Mouse (Mus musculus): ENCODE results near the gene Bag1. TPM values are rescaled to one million over a fixed set of nuclear protein-coding genes. Genes with fewer than 3 reads are reported as not detected.
A peak's percentile ranks its signal among the peaks of the same experiment; 100 is the strongest.

Bag1 gene
- polyA plus RNA-seq, 1 experiment from 2014 or later: 217 TPM

- WGBS (ENCODE audit: insufficient replicate concordance): 69% methylated on average over 4 of the region's 4 CpGs
- H3K4me1 ChIP-seq (ENCODE audit: control insufficient read depth, insufficient read depth, low read length): no peaks in the 10 kb centered on the region
- H3K4me2 ChIP-seq: no peak overlapping the region
- H3K27me3 ChIP-seq (ENCODE audit: control insufficient read depth, insufficient read depth, low read length): no peaks in the 10 kb centered on the region
- H3K4me3 ChIP-seq (ENCODE audit: low read depth, low read length): no peak overlapping the region
- no peak overlapping the region for H3K9ac ChIP-seq (ENCODE audit: low read depth, low read length)
- H3K27ac ChIP-seq (ENCODE audit: low read depth, low read length): no peak overlapping the region
- no peaks in the 10 kb centered on the region for H3K9me3 ChIP-seq (replicated peaks; ENCODE audit: control insufficient read depth, low read length)
- no peak for ATAC-seq (replicated peaks; ENCODE audit: insufficient number of reproducible peaks, low FRiP score, low TSS enrichment)
- H3K36me3 ChIP-seq (ENCODE audit: control insufficient read depth, insufficient read depth, low read length): no peaks in the 10 kb centered on the region
These were observed 58.1 kb downstream of the Bag1 start for GRCm38 (mm10) chr4:40889983-40890382.

- Histone ChIP-seq H3K9me3 (replicated peaks; ENCODE audit: control insufficient read depth, low read length) (no peaks in the 10 kb centered on the region), H3K9ac (ENCODE audit: low read depth, low read length) (no peak overlapping the region), H3K27ac (ENCODE audit: low read depth, low read length) (no peak overlapping the region), H3K4me2 (no peak overlapping the region), H3K36me3 (ENCODE audit: control insufficient read depth, insufficient read depth, low read length) (no peaks in the 10 kb centered on the region), H3K4me1 (ENCODE audit: control insufficient read depth, insufficient read depth, low read length) (no peaks in the 10 kb centered on the region), H3K27me3 (ENCODE audit: control insufficient read depth, insufficient read depth, low read length) (no peaks in the 10 kb centered on the region), H3K4me3 (ENCODE audit: low read depth, low read length) (no peak overlapping the region)
- no peak for ATAC-seq (replicated peaks; ENCODE audit: insufficient number of reproducible peaks, low FRiP score, low TSS enrichment)
- 28% methylated on average over 3 of the region's 3 CpGs for WGBS (ENCODE audit: insufficient replicate concordance)
These were observed 58.8 kb downstream of the Bag1 start for GRCm38 (mm10) chr4:40889252-40889651.

- Histone ChIP-seq H3K36me3 (ENCODE audit: control insufficient read depth, insufficient read depth, low read length) (no peaks in the 10 kb centered on the region), H3K9me3 (replicated peaks; ENCODE audit: control insufficient read depth, low read length) (no peaks in the 10 kb centered on the region), H3K27me3 (ENCODE audit: control insufficient read depth, insufficient read depth, low read length) (no peaks in the 10 kb centered on the region), H3K9ac (ENCODE audit: low read depth, low read length) (no peak overlapping the region), H3K4me2 (no peak overlapping the region), H3K4me3 (ENCODE audit: low read depth, low read length) (no peak overlapping the region), H3K4me1 (ENCODE audit: control insufficient read depth, insufficient read depth, low read length) (no peaks in the 10 kb centered on the region), H3K27ac (ENCODE audit: low read depth, low read length) (no peak overlapping the region)
- ATAC-seq (replicated peaks; ENCODE audit: insufficient number of reproducible peaks, low FRiP score, low TSS enrichment): no peak
- WGBS (ENCODE audit: insufficient replicate concordance): 74% methylated on average over 11 of the region's 11 CpGs
These were observed 59.3 kb downstream of the Bag1 start for GRCm38 (mm10) chr4:40888839-40889238.

Small RNAs within 50 kb of the gene (microRNA-seq; reads per million reads assigned to microRNA genes)
- gene Mir3094 (ENCODE audit: borderline number of aligned reads): 1.7 reads per million, percentile 21 among the genes with 10 or more reads in this experiment

Other genes with a start within 250 kb of the Bag1 start
- 26.4 and 28.0 TPM in 2 replicates for gene Aptx, start 245.1 kb downstream of the Bag1 start, polyA plus RNA-seq (2014; fragmentation: Nextera tagmentation; extraction: Ambion mirVana)
- 317 and 358 TPM in 2 replicates for gene Dnaja1, start 226.1 kb downstream of the Bag1 start, polyA plus RNA-seq (2014; fragmentation: Nextera tagmentation; extraction: Ambion mirVana)
- 105 and 123 TPM in 2 replicates for gene Smu1, start 190.4 kb downstream of the Bag1 start, polyA plus RNA-seq (2014; fragmentation: Nextera tagmentation; extraction: Ambion mirVana)
- gene B4galt1, start 94.3 kb downstream of the Bag1 start, polyA plus RNA-seq (2014; fragmentation: Nextera tagmentation; extraction: Ambion mirVana): 43.9 and 50.2 TPM in 2 replicates
- 5.9 and 7.9 TPM in 2 replicates for gene Spink4, start 28.2 kb downstream of the Bag1 start, polyA plus RNA-seq (2014; fragmentation: Nextera tagmentation; extraction: Ambion mirVana)
- 78.2 and 90.4 TPM in 2 replicates for gene Chmp5, start 113 bp upstream of the Bag1 start, polyA plus RNA-seq (2014; fragmentation: Nextera tagmentation; extraction: Ambion mirVana)
- 67.7 and 68.3 TPM in 2 replicates for gene Nfx1, start 22.6 kb upstream of the Bag1 start, polyA plus RNA-seq (2014; fragmentation: Nextera tagmentation; extraction: Ambion mirVana)
- gene Aqp7, start 99.8 kb upstream of the Bag1 start, polyA plus RNA-seq (2014; fragmentation: Nextera tagmentation; extraction: Ambion mirVana): 0.14 and 0.20 TPM in 2 replicates
- gene Aqp3, start 149.9 kb upstream of the Bag1 start, polyA plus RNA-seq (2014; fragmentation: Nextera tagmentation; extraction: Ambion mirVana): 3.7 and 7.3 TPM in 2 replicates
- gene Nol6, start 176.2 kb upstream of the Bag1 start, polyA plus RNA-seq (2014; fragmentation: Nextera tagmentation; extraction: Ambion mirVana): 13.5 and 17.1 TPM in 2 replicates
- gene Ube2r2, start 187.4 kb upstream of the Bag1 start, polyA plus RNA-seq (2014; fragmentation: Nextera tagmentation; extraction: Ambion mirVana): 75.0 and 75.7 TPM in 2 replicates

Data from heart, embryonic 11.5 days (tissue).